Mouse (Mus musculus): Measurements from ENCODE around the gene Tgfbr3. TPM values are rescaled to one million over a fixed set of nuclear protein-coding genes. Genes with fewer than 3 reads are reported as not detected.

Gene Tgfbr3
- polyA plus RNA-seq, 1 experiment from 2014 or later = 4.4 TPM

DNA sequence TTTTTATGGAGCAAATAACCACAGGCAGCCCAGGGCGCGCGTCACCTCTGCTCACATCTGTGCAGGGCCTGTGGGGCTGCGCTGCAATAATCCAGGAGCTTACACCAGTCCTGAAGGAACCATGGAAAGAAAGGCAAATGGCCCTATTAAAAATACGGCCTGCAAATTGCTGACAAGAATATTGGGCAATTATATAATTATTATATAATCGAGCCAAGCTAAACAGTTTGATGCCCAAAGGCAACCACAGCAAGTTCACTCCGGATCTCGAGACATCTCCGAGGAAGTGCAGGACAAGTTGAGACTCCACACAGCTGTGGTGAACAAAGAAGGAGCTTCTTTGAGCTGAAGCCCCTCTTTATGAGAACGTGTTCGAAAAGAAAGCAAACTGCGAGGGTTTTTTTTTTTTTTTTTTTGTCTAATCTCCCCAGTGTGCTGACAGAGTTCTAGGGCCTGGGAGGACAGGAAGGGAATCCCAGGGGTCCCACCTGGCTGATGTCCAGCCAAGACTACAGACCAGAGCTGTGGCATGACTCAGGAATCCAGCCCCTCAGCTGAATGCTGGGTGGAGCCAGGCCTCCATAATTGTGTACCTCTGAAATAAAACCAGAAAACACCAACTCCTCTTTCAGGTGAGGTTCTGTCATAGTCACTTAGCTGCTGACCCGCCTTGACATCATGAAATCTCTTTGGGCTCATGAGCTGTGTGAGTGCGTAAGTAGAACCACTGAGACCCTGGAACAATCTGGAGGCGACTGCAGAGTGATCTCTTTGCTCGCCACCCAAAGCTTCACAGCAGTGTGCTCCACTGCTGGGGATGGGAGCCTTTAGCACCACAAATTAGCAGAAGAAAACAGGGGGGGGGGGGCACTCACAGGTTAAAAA, 21.1 kb downstream of the Tgfbr3 start:
- Histone ChIP-seq H3K9me3 (ENCODE audit: low read length) (no peaks in the 10 kb centered on the region), H3K9ac (replicated peaks) (no peak overlapping the region), H3K27me3 (ENCODE audit: insufficient read depth, low read length) (no peaks in the 10 kb centered on the region), H3K4me1 (ENCODE audit: insufficient read depth) (peaks cover 14% of the 10 kb centered on the region), H3K27ac (ENCODE audit: low read depth) (no peak overlapping the region), H3K4me3 (ENCODE audit: low read depth, low read length) (no peak overlapping the region), H3K36me3 (replicated peaks; ENCODE audit: insufficient read depth, low read length) (no peaks in the 10 kb centered on the region), H3K4me2 (ENCODE audit: low read depth, low read length) (no peak overlapping the region)
- no peak for TF ChIP-seq CTCF (IDR thresholded peaks at IDR 0.05; ENCODE audit: low read depth)
- no peak for ATAC-seq
- 73% methylated on average over 16 of the region's 16 CpGs for WGBS (ENCODE audit: insufficient replicate concordance)
- no peak for DNase-seq

DNA sequence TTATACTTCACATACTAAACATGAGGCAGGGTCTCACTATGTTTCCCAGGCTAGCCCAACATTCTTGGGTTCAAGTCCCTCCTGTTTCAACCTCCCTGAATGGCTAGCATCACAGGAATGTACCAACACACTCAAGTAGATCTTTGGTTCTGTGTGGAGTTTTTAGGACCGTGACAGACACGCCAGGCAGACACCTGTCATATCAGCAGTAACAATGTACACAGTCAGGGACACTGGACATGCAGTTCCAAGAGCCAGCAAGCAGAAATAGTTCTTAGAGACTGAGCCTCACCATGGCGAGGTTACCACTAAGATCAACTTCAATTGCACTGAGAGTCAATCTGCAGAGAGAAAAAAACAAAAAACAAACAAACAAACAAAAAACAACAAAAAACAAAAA, 22.9 kb downstream of the Tgfbr3 start:
- Histone ChIP-seq H3K9ac (replicated peaks) (no peak overlapping the region), H3K9me3 (ENCODE audit: low read length) (no peaks in the 10 kb centered on the region), H3K36me3 (replicated peaks; ENCODE audit: insufficient read depth, low read length) (no peaks in the 10 kb centered on the region), H3K4me1 (ENCODE audit: insufficient read depth) (peaks cover 5% of the 10 kb centered on the region; the same call in 1 of the 2 replicates), H3K27ac (ENCODE audit: low read depth) (no peak overlapping the region), H3K4me2 (ENCODE audit: low read depth, low read length) (no peak overlapping the region), H3K27me3 (ENCODE audit: insufficient read depth, low read length) (no peaks in the 10 kb centered on the region), H3K4me3 (ENCODE audit: low read depth, low read length) (no peak overlapping the region)
- no peak for DNase-seq
- no peak for ATAC-seq
- no peak for TF ChIP-seq CTCF (IDR thresholded peaks at IDR 0.05; ENCODE audit: low read depth)
- 62% methylated on average over 3 of the region's 3 CpGs for WGBS (ENCODE audit: insufficient replicate concordance)

DNA sequence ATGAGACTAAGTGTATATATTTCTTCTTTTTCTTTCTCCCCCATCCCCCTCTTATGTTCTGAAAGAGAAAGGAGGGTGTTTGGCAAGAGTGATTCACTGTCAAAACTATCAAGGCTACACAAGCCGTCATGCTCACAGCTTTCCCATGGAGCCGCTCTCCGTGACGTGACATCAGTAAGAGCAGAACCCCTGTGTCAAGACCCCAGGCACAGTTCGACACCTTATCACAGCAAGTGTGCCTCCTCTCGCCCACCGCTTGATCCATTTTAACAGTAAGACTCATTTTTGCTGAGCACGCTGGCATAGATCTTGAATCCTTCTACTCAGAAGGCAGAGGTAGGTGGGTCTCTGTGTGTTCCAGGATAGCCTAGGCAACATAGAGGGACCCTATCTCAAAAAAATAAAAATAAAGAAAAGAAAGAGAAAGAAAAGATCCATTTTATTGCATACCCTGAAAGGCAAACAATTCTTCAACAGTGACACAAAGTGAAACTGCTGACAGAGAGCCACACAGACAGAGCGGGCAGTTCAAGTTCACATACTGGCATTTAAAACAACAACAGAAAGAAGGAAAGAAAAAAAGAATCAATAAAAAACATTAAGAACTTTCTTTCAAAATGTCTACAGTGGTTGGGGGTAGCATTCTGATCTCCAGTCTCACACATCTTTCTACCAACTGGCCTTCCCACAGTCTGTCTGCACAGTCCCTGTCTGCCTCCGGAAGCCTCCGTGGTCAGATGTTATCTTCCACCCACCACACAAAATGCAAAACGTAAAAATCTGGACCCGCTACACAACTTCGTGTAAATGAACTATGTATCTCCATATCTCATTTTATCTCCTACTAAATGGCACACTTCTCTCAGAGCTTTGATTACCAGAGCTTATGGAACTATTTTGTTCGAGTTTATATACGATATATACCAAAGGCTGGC, 24.7 kb downstream of the Tgfbr3 start:
- ATAC-seq (no peak), DNase-seq (no peak)
- Histone ChIP-seq H3K9me3 (ENCODE audit: low read length) (no peaks in the 10 kb centered on the region), H3K4me1 (ENCODE audit: insufficient read depth) (no peaks in the 10 kb centered on the region), H3K27me3 (ENCODE audit: insufficient read depth, low read length) (no peaks in the 10 kb centered on the region), H3K4me2 (ENCODE audit: low read depth, low read length) (no peak overlapping the region), H3K4me3 (ENCODE audit: low read depth, low read length) (no peak overlapping the region), H3K9ac (replicated peaks) (no peak overlapping the region), H3K27ac (ENCODE audit: low read depth) (no peak overlapping the region), H3K36me3 (replicated peaks; ENCODE audit: insufficient read depth, low read length) (no peaks in the 10 kb centered on the region)
- WGBS (ENCODE audit: insufficient replicate concordance) = 63% methylated on average over 16 of the region's 16 CpGs
- no peak for TF ChIP-seq CTCF (IDR thresholded peaks at IDR 0.05; ENCODE audit: low read depth)
- TF ChIP-seq EP300 (IDR thresholded peaks at IDR 0.05; ENCODE audit: low read depth) = no peak

DNA sequence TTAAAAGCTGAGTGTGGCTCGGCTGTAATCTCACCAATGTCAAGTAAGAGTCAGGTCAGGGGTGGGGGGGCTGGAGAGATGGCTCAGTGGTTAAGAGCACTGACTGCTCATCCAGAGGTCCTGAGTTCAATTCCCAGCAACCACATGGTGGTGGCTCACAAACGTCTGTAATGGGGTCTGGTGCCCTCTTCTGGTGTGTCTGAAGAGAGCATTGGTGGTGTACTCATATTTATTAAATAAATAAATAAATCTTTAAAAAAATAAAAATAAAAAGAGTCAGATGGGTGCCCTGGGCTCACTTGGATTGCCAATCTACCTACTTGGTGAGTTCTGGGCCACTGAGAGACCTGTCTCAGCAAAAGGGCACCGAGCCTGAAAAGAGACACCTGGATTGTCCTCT, 25.6 kb downstream of the Tgfbr3 start:
- H3K9ac ChIP-seq (replicated peaks) = no peak overlapping the region
- H3K36me3 ChIP-seq (replicated peaks; ENCODE audit: insufficient read depth, low read length) = no peaks in the 10 kb centered on the region
- ATAC-seq = no peak
- H3K4me2 ChIP-seq (ENCODE audit: low read depth, low read length) = no peak overlapping the region
- TF ChIP-seq EP300 (IDR thresholded peaks at IDR 0.05; ENCODE audit: low read depth) (no peak), CTCF (IDR thresholded peaks at IDR 0.05; ENCODE audit: low read depth) (no peak)
- H3K27ac ChIP-seq (ENCODE audit: low read depth) = no peak overlapping the region
- no peaks in the 10 kb centered on the region for H3K27me3 ChIP-seq (ENCODE audit: insufficient read depth, low read length)
- no peak for DNase-seq
- H3K4me3 ChIP-seq (ENCODE audit: low read depth, low read length) = no peak overlapping the region
- no peaks in the 10 kb centered on the region for H3K4me1 ChIP-seq (ENCODE audit: insufficient read depth)
- H3K9me3 ChIP-seq (ENCODE audit: low read length) = no peaks in the 10 kb centered on the region
- WGBS (ENCODE audit: insufficient replicate concordance) = 86% methylated on average over 3 of the region's 3 CpGs

DNA sequence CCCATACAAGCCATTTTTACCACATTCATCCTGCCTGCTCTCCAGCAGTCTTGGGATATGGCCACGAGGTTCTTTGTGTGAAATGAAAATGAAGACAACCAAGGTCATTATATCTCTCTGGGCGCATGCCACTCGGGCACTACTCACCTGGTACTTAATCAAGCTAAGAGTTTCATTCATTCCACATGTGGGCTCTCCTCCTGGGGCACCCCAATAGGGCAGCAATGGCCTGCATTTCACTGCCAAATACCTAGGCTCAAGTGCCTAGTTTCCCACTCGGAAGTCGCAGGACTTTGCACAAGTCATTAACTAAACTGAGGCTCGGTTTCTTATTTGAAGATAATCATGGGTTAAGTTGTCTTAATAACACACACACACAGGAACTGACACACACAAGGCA, 27.5 kb downstream of the Tgfbr3 start:
- no peak for TF ChIP-seq CTCF (IDR thresholded peaks at IDR 0.05; ENCODE audit: low read depth)
- no peak for TF ChIP-seq EP300 (IDR thresholded peaks at IDR 0.05; ENCODE audit: low read depth)
- 73% methylated on average over 6 of the region's 6 CpGs for WGBS (ENCODE audit: insufficient replicate concordance)
- no peaks in the 10 kb centered on the region for H3K4me1 ChIP-seq (ENCODE audit: insufficient read depth)
- no peak overlapping the region for H3K4me3 ChIP-seq (ENCODE audit: low read depth, low read length)
- DNase-seq (no peak), ATAC-seq (no peak)
- H3K27ac ChIP-seq (ENCODE audit: low read depth) = no peak overlapping the region
- no peaks in the 10 kb centered on the region for H3K9me3 ChIP-seq (ENCODE audit: low read length)
- no peak overlapping the region for H3K9ac ChIP-seq (replicated peaks)
- no peak overlapping the region for H3K4me2 ChIP-seq (ENCODE audit: low read depth, low read length)
- H3K27me3 ChIP-seq (ENCODE audit: insufficient read depth, low read length) = no peaks in the 10 kb centered on the region
- no peaks in the 10 kb centered on the region for H3K36me3 ChIP-seq (replicated peaks; ENCODE audit: insufficient read depth, low read length)
